Mouse (Mus musculus): ENCODE results near the gene Arhgef3. TPM values are rescaled to one million over a fixed set of nuclear protein-coding genes. Genes with fewer than 3 reads are reported as not detected.

Gene Arhgef3
- polyA plus RNA-seq, 1 experiment from 2014 or later: 15.6 TPM

GRCm38 (mm10) chr14:27237522-27238187 is 123.0 kb downstream of the Arhgef3 start:
- Histone ChIP-seq H3K9ac (ENCODE audit: low read length) (no peak overlapping the region), H3K4me1 (replicated peaks; ENCODE audit: control insufficient read depth, insufficient read depth, low read length) (peaks cover 18% of the 10 kb centered on the region), H3K4me2 (ENCODE audit: low read length) (peak overlapping the region; percentile 36), H3K4me3 (ENCODE audit: low read depth, low read length) (no peak overlapping the region), H3K27me3 (replicated peaks; ENCODE audit: control insufficient read depth, insufficient read depth, low read length) (no peaks in the 10 kb centered on the region), H3K27ac (ENCODE audit: low read depth) (peak overlapping the region; percentile 51), H3K9me3 (ENCODE audit: control insufficient read depth, low read length) (no peaks in the 10 kb centered on the region), H3K36me3 (ENCODE audit: control insufficient read depth, insufficient read depth, low read length) (no peaks in the 10 kb centered on the region)
- 31% methylated on average over 12 of the region's 12 CpGs for whole genome bisulfite sequencing
- DNase-seq (ENCODE audit: low spot score) (peak; percentile 67), ATAC-seq (replicated peaks; ENCODE audit: low FRiP score, low TSS enrichment, low read depth) (peak; percentile 81)

- H3K4me1 ChIP-seq (replicated peaks; ENCODE audit: control insufficient read depth, insufficient read depth, low read length): peaks cover 18% of the 10 kb centered on the region
- ATAC-seq (replicated peaks; ENCODE audit: low FRiP score, low TSS enrichment, low read depth) (no peak), DNase-seq (ENCODE audit: low spot score) (no peak)
- WGBS: 45% methylated on average over 8 of the region's 8 CpGs
- no peak overlapping the region for H3K9ac ChIP-seq (ENCODE audit: low read length)
- no peaks in the 10 kb centered on the region for H3K9me3 ChIP-seq (ENCODE audit: control insufficient read depth, low read length)
- no peak overlapping the region for H3K4me3 ChIP-seq (ENCODE audit: low read depth, low read length)
- H3K4me2 ChIP-seq (ENCODE audit: low read length): peak overlapping the region; percentile 16; the same call in 1 of the 2 replicates
- H3K27ac ChIP-seq (ENCODE audit: low read depth): no peak overlapping the region
- no peaks in the 10 kb centered on the region for H3K36me3 ChIP-seq (ENCODE audit: control insufficient read depth, insufficient read depth, low read length)
- no peaks in the 10 kb centered on the region for H3K27me3 ChIP-seq (replicated peaks; ENCODE audit: control insufficient read depth, insufficient read depth, low read length)
Observed at GRCm38 (mm10) chr14:27238600-27239118, 124.0 kb downstream of the Arhgef3 start.

GRCm38 (mm10) chr14:27239551-27240091 is 124.9 kb downstream of the Arhgef3 start:
- ATAC-seq (replicated peaks; ENCODE audit: low FRiP score, low TSS enrichment, low read depth) (no peak), DNase-seq (ENCODE audit: low spot score) (no peak)
- H3K27ac ChIP-seq (ENCODE audit: low read depth): no peak overlapping the region
- peaks cover 18% of the 10 kb centered on the region for H3K4me1 ChIP-seq (replicated peaks; ENCODE audit: control insufficient read depth, insufficient read depth, low read length)
- no peak overlapping the region for H3K4me3 ChIP-seq (ENCODE audit: low read depth, low read length)
- 67% methylated on average over 3 of the region's 3 CpGs for WGBS
- H3K27me3 ChIP-seq (replicated peaks; ENCODE audit: control insufficient read depth, insufficient read depth, low read length): no peaks in the 10 kb centered on the region
- H3K9me3 ChIP-seq (ENCODE audit: control insufficient read depth, low read length): no peaks in the 10 kb centered on the region
- no peak overlapping the region for H3K4me2 ChIP-seq (ENCODE audit: low read length)
- no peaks in the 10 kb centered on the region for H3K36me3 ChIP-seq (ENCODE audit: control insufficient read depth, insufficient read depth, low read length)
- no peak overlapping the region for H3K9ac ChIP-seq (ENCODE audit: low read length)

GRCm38 (mm10) chr14:27242253-27242652 is 127.6 kb downstream of the Arhgef3 start:
- Histone ChIP-seq H3K4me3 (ENCODE audit: low read depth, low read length) (no peak overlapping the region), H3K9ac (ENCODE audit: low read length) (no peak overlapping the region), H3K27ac (ENCODE audit: low read depth) (no peak overlapping the region), H3K9me3 (ENCODE audit: control insufficient read depth, low read length) (no peaks in the 10 kb centered on the region), H3K4me2 (ENCODE audit: low read length) (no peak overlapping the region), H3K27me3 (replicated peaks; ENCODE audit: control insufficient read depth, insufficient read depth, low read length) (no peaks in the 10 kb centered on the region), H3K36me3 (ENCODE audit: control insufficient read depth, insufficient read depth, low read length) (no peaks in the 10 kb centered on the region), H3K4me1 (replicated peaks; ENCODE audit: control insufficient read depth, insufficient read depth, low read length) (peaks cover 16% of the 10 kb centered on the region)
- no peak for ATAC-seq (replicated peaks; ENCODE audit: low FRiP score, low TSS enrichment, low read depth)
- 86% methylated on average over 8 of the region's 8 CpGs for WGBS
- DNase-seq (ENCODE audit: low spot score): no peak

GRCm38 (mm10) chr14:27242769-27243168 is 128.1 kb downstream of the Arhgef3 start:
- Histone ChIP-seq H3K4me1 (replicated peaks; ENCODE audit: control insufficient read depth, insufficient read depth, low read length) (peaks cover 11% of the 10 kb centered on the region), H3K27ac (ENCODE audit: low read depth) (no peak overlapping the region)

GRCm38 (mm10) chr14:27243585-27243984 is 128.9 kb downstream of the Arhgef3 start:
- H3K27me3 ChIP-seq (replicated peaks; ENCODE audit: control insufficient read depth, insufficient read depth, low read length): no peaks in the 10 kb centered on the region
- ATAC-seq (replicated peaks; ENCODE audit: low FRiP score, low TSS enrichment, low read depth): no peak
- H3K9me3 ChIP-seq (ENCODE audit: control insufficient read depth, low read length): no peaks in the 10 kb centered on the region

More at GRCm38 (mm10) chr14:27242769-27243168, 128.1 kb downstream of the Arhgef3 start:
- H3K36me3 ChIP-seq (ENCODE audit: control insufficient read depth, insufficient read depth, low read length): no peaks in the 10 kb centered on the region
- H3K4me3 ChIP-seq (ENCODE audit: low read depth, low read length): no peak overlapping the region
- ATAC-seq (replicated peaks; ENCODE audit: low FRiP score, low TSS enrichment, low read depth) (no peak), DNase-seq (ENCODE audit: low spot score) (no peak)
- 86% methylated on average over 2 of the region's 2 CpGs for WGBS
- no peak overlapping the region for H3K4me2 ChIP-seq (ENCODE audit: low read length)
- H3K27me3 ChIP-seq (replicated peaks; ENCODE audit: control insufficient read depth, insufficient read depth, low read length): no peaks in the 10 kb centered on the region
- no peak overlapping the region for H3K9ac ChIP-seq (ENCODE audit: low read length)
- no peaks in the 10 kb centered on the region for H3K9me3 ChIP-seq (ENCODE audit: control insufficient read depth, low read length)

GRCm38 (mm10) chr14:27244898-27245297 is 130.2 kb downstream of the Arhgef3 start:
- no peak overlapping the region for H3K27ac ChIP-seq (ENCODE audit: low read depth)
- no peaks in the 10 kb centered on the region for H3K4me1 ChIP-seq (replicated peaks; ENCODE audit: control insufficient read depth, insufficient read depth, low read length)
- 65% methylated on average over 3 of the region's 3 CpGs for WGBS
- DNase-seq (ENCODE audit: low spot score) (no peak), ATAC-seq (replicated peaks; ENCODE audit: low FRiP score, low TSS enrichment, low read depth) (no peak)
- H3K9me3 ChIP-seq (ENCODE audit: control insufficient read depth, low read length): no peaks in the 10 kb centered on the region
- no peaks in the 10 kb centered on the region for H3K27me3 ChIP-seq (replicated peaks; ENCODE audit: control insufficient read depth, insufficient read depth, low read length)
- H3K4me2 ChIP-seq (ENCODE audit: low read length): no peak overlapping the region
- H3K4me3 ChIP-seq (ENCODE audit: low read depth, low read length): no peak overlapping the region
- no peaks in the 10 kb centered on the region for H3K36me3 ChIP-seq (ENCODE audit: control insufficient read depth, insufficient read depth, low read length)
- H3K9ac ChIP-seq (ENCODE audit: low read length): no peak overlapping the region

More at GRCm38 (mm10) chr14:27243585-27243984, 128.9 kb downstream of the Arhgef3 start:
- Histone ChIP-seq H3K4me1 (replicated peaks; ENCODE audit: control insufficient read depth, insufficient read depth, low read length) (peaks cover 4% of the 10 kb centered on the region; the same call in 1 of the 2 replicates), H3K36me3 (ENCODE audit: control insufficient read depth, insufficient read depth, low read length) (no peaks in the 10 kb centered on the region), H3K4me2 (ENCODE audit: low read length) (no peak overlapping the region), H3K9ac (ENCODE audit: low read length) (no peak overlapping the region), H3K27ac (ENCODE audit: low read depth) (no peak overlapping the region), H3K4me3 (ENCODE audit: low read depth, low read length) (no peak overlapping the region)
- 87% methylated on average over 5 of the region's 5 CpGs for WGBS
- DNase-seq (ENCODE audit: low spot score): no peak

- WGBS: 72% methylated on average over 5 of the region's 5 CpGs
- no peaks in the 10 kb centered on the region for H3K4me1 ChIP-seq (replicated peaks; ENCODE audit: control insufficient read depth, insufficient read depth, low read length)
- H3K36me3 ChIP-seq (ENCODE audit: control insufficient read depth, insufficient read depth, low read length): no peaks in the 10 kb centered on the region
- H3K9me3 ChIP-seq (ENCODE audit: control insufficient read depth, low read length): no peaks in the 10 kb centered on the region
- no peak overlapping the region for H3K4me2 ChIP-seq (ENCODE audit: low read length)
- ATAC-seq (replicated peaks; ENCODE audit: low FRiP score, low TSS enrichment, low read depth) (no peak), DNase-seq (ENCODE audit: low spot score) (no peak)
- no peak overlapping the region for H3K4me3 ChIP-seq (ENCODE audit: low read depth, low read length)
- H3K27ac ChIP-seq (ENCODE audit: low read depth): no peak overlapping the region
- H3K9ac ChIP-seq (ENCODE audit: low read length): no peak overlapping the region
- H3K27me3 ChIP-seq (replicated peaks; ENCODE audit: control insufficient read depth, insufficient read depth, low read length): no peaks in the 10 kb centered on the region
Observed at GRCm38 (mm10) chr14:27246424-27246823, 131.7 kb downstream of the Arhgef3 start.

Measured in intestine, embryonic 14.5 days (tissue).